ENCODE assay signal across 11 mouse cellular contexts in the genomic region with DNA sequence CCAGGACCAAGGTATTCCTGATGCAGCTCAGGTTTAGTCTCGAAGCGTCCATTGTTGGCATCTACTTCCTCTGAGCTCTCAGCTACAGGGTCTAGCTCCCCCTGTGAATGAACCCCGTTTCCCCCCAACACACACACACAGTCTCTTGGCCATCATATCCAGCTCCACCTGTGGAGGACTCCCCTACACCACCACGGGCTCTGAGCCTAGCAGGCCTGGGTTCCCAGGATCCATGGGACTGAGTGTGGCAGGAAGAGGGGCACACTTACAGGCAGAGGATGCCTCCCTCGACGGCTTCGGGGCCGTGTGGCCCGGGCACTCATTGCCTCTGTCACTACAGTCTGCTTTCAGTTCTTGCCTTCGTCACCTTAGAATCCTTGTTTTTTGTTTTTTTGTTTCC. TPM values are rescaled to one million over a fixed set of nuclear protein-coding genes. Genes with fewer than 3 reads are reported as not detected.
DNase-seq lines count a peak whose midpoint lies in the region; ATAC-seq and TF ChIP-seq lines count a peak whose summit lies in the region.
"Had no signal": no experiment of that assay in that cellular context is flagged by ENCODE, and none has a peak within 500 bp of the region (broad histone marks: within the 10 kb centered on the region; RNA-seq: fewer than 3 reads in every experiment).

No protein-coding gene starts in this region.

- peak overlapping the region; percentile 69 for H3K27ac ChIP-seq in lung, postnatal 0 days (ENCODE audit: low read length)
- no peak overlapping the region for H3K27ac ChIP-seq in hindbrain, embryonic 16.5 days (ENCODE audit: low read depth, low read length)
- no peak overlapping the region for H3K27ac ChIP-seq in liver, embryonic 13.5 days

- no peak for TF ChIP-seq CTCF in lung, postnatal 0 days (IDR thresholded peaks at IDR 0.05)

- H3K4me2 ChIP-seq in lung, postnatal 0 days (replicated peaks; ENCODE audit: low read depth, low read length) = peak overlapping the region; percentile 47
- H3K4me2 ChIP-seq in hindbrain, embryonic 16.5 days (ENCODE audit: low read length) = peak overlapping the region; percentile 11; the same call in 1 of the 2 replicates
- peak overlapping the region; percentile 20; the same call in 1 of the 2 replicates for H3K4me2 ChIP-seq in liver, embryonic 13.5 days
- H3K4me2 ChIP-seq: limb, embryonic 15.5 days had no signal

- H3K4me1 ChIP-seq in lung, postnatal 0 days (ENCODE audit: insufficient read depth, low read depth, low read length) = peaks cover 6% of the 10 kb centered on the region; the same call in 1 of the 2 replicates
- peaks cover 12% of the 10 kb centered on the region for H3K4me1 ChIP-seq in hindbrain, embryonic 16.5 days (ENCODE audit: control insufficient read depth, insufficient read depth, low read depth, low read length)
- H3K4me1 ChIP-seq in liver, embryonic 13.5 days (replicated peaks) = peaks cover 31% of the 10 kb centered on the region

- 57% methylated on average over 10 of the region's 10 CpGs for WGBS in lung, postnatal 0 days
- WGBS in hindbrain, embryonic 16.5 days = 77% methylated on average over 10 of the region's 10 CpGs
- WGBS in liver, embryonic 13.5 days (ENCODE audit: insufficient replicate concordance) = 67% methylated on average over 10 of the region's 10 CpGs

- no peak for TF ChIP-seq EP300 in lung, postnatal 0 days (IDR thresholded peaks at IDR 0.05)

- H3K9ac ChIP-seq in lung, postnatal 0 days (replicated peaks; ENCODE audit: low read depth) = no peak overlapping the region
- H3K9ac ChIP-seq in hindbrain, embryonic 16.5 days (ENCODE audit: low read depth, low read length) = no peak overlapping the region
- peak overlapping the region; percentile 26; the same call in 1 of the 2 replicates for H3K9ac ChIP-seq in liver, embryonic 13.5 days
- H3K9ac ChIP-seq: limb, embryonic 15.5 days had no signal

- H3K4me3 ChIP-seq in lung, postnatal 0 days (ENCODE audit: low read depth, low read length) = peak overlapping the region; percentile 19
- no peak overlapping the region; the same call in 1 of the 2 replicates for H3K4me3 ChIP-seq in hindbrain, embryonic 16.5 days (ENCODE audit: low read length)
- H3K4me3 ChIP-seq in liver, embryonic 13.5 days (replicated peaks) = no peak overlapping the region
- H3K4me3 ChIP-seq: limb, embryonic 15.5 days had no signal

- no peaks in the 10 kb centered on the region for H3K9me3 ChIP-seq in lung, postnatal 0 days (ENCODE audit: low read length)
- H3K9me3 ChIP-seq in hindbrain, embryonic 16.5 days (ENCODE audit: control insufficient read depth, low read length) = no peaks in the 10 kb centered on the region
- H3K9me3 ChIP-seq in liver, embryonic 13.5 days (replicated peaks) = no peaks in the 10 kb centered on the region
- H3K9me3 ChIP-seq: limb, embryonic 15.5 days had no signal

- 0 out of 2 replicates have a peak, but pooled peaks cover 5% of the 10 kb centered on the region for H3K36me3 ChIP-seq in lung, postnatal 0 days (ENCODE audit: insufficient read depth, low read length)
- peaks cover 7% of the 10 kb centered on the region; the same call in 1 of the 2 replicates for H3K36me3 ChIP-seq in hindbrain, embryonic 16.5 days (ENCODE audit: control insufficient read depth, insufficient read depth, low read length)
- H3K36me3 ChIP-seq in liver, embryonic 13.5 days = peaks cover 20% of the 10 kb centered on the region

- peak; percentile 4 to 7 for DNase-seq in frontal cortex, postnatal 10 days (ENCODE audit: low spot score in 2 of 2)
- no peak for DNase-seq in frontal cortex, adult 2 months (ENCODE audit: extremely low spot score in 1 of 2, low spot score in 1 of 2)
- no peak for DNase-seq in lung, postnatal 0 days (ENCODE audit: low spot score)
- DNase-seq in lung, postnatal 25 days (ENCODE audit: low spot score) = no peak
- no peak for DNase-seq in liver, embryonic 13.5 days
- DNase-seq in right cerebral cortex, postnatal 4 days = no peak
- DNase-seq in retina, embryonic 14.5 days (ENCODE audit: low spot score) = no peak

- no peaks in the 10 kb centered on the region for H3K27me3 ChIP-seq in lung, postnatal 0 days (replicated peaks; ENCODE audit: insufficient read depth, low read length)
- no peaks in the 10 kb centered on the region for H3K27me3 ChIP-seq in hindbrain, embryonic 16.5 days (replicated peaks; ENCODE audit: control insufficient read depth, insufficient read depth, low read length)
- H3K27me3 ChIP-seq in liver, embryonic 13.5 days = no peaks in the 10 kb centered on the region
- H3K27me3 ChIP-seq: CH12.LX; limb, embryonic 15.5 days had no signal

- ATAC-seq in lung, postnatal 0 days = no peak
- no peak for ATAC-seq in hindbrain, embryonic 16.5 days
- no peak for ATAC-seq in liver, embryonic 13.5 days (ENCODE audit: low read depth)
- ATAC-seq: activated CD4-positive, CD25-positive, alpha-beta regulatory T cell, adult 4 months had no signal

RNA-seq across cellular contexts. Expression of a gene that starts 0.5 kb away (rescaled TPM):
- 8.9 and 11.8 TPM in 2 replicates for polyA plus RNA-seq in frontal cortex, adult 2 months (2012; rRNA removed)
- 29.5 and 42.0 TPM in 2 replicates for polyA plus RNA-seq in lung, postnatal 0 days (2015; fragmentation: Nextera tagmentation; extraction: Ambion mirVana)
- 7.3 and 9.5 TPM in 2 replicates for polyA plus RNA-seq in hindbrain, embryonic 16.5 days (2015; fragmentation: Nextera tagmentation; extraction: Ambion mirVana)
- 2.6 and 2.8 TPM in 2 replicates for polyA plus RNA-seq in liver, embryonic 13.5 days (2015; fragmentation: Nextera tagmentation; extraction: Ambion mirVana)

RNA-seq across cellular contexts. Expression of a gene that starts 1.6 kb away (rescaled TPM):
- polyA plus RNA-seq in frontal cortex, adult 2 months (2012; rRNA removed) = 131 and 140 TPM in 2 replicates
- polyA plus RNA-seq in lung, postnatal 0 days (2015; fragmentation: Nextera tagmentation; extraction: Ambion mirVana) = 60.8 and 62.5 TPM in 2 replicates
- polyA plus RNA-seq in hindbrain, embryonic 16.5 days (2015; fragmentation: Nextera tagmentation; extraction: Ambion mirVana) = 97.3 and 101 TPM in 2 replicates
- polyA plus RNA-seq in liver, embryonic 13.5 days (2015; fragmentation: Nextera tagmentation; extraction: Ambion mirVana) = 65.1 and 74.8 TPM in 2 replicates

RNA-seq across cellular contexts. Expression of a gene that starts 10.7 kb away (rescaled TPM):
- polyA plus RNA-seq in frontal cortex, adult 2 months (2012; rRNA removed) = 0.56 and 1.2 TPM in 2 replicates
- polyA plus RNA-seq in lung, postnatal 0 days (2015; fragmentation: Nextera tagmentation; extraction: Ambion mirVana) = 0.72 and 1.5 TPM in 2 replicates
- polyA plus RNA-seq in hindbrain, embryonic 16.5 days (2015; fragmentation: Nextera tagmentation; extraction: Ambion mirVana) = 8.8 and 9.8 TPM in 2 replicates
- polyA plus RNA-seq in liver, embryonic 13.5 days (2015; fragmentation: Nextera tagmentation; extraction: Ambion mirVana) = 39.5 and 40.9 TPM in 2 replicates

RNA-seq across cellular contexts. Expression of a gene that starts 13.3 kb away (rescaled TPM):
- 42.5 and 42.8 TPM in 2 replicates for polyA plus RNA-seq in frontal cortex, adult 2 months (2012; rRNA removed)
- polyA plus RNA-seq in lung, postnatal 0 days (2015; fragmentation: Nextera tagmentation; extraction: Ambion mirVana) = 61.5 and 69.4 TPM in 2 replicates
- 20.7 and 23.6 TPM in 2 replicates for polyA plus RNA-seq in hindbrain, embryonic 16.5 days (2015; fragmentation: Nextera tagmentation; extraction: Ambion mirVana)
- polyA plus RNA-seq in liver, embryonic 13.5 days (2015; fragmentation: Nextera tagmentation; extraction: Ambion mirVana) = 18.8 and 19.2 TPM in 2 replicates

RNA-seq across cellular contexts. Expression of a gene that starts 24.0 kb away (rescaled TPM):
- polyA plus RNA-seq in frontal cortex, adult 2 months (2012; rRNA removed) = 11.4 and 12.9 TPM in 2 replicates
- 11.1 and 11.9 TPM in 2 replicates for polyA plus RNA-seq in lung, postnatal 0 days (2015; fragmentation: Nextera tagmentation; extraction: Ambion mirVana)
- 5.5 and 6.3 TPM in 2 replicates for polyA plus RNA-seq in hindbrain, embryonic 16.5 days (2015; fragmentation: Nextera tagmentation; extraction: Ambion mirVana)
- 4.3 and 4.4 TPM in 2 replicates for polyA plus RNA-seq in liver, embryonic 13.5 days (2015; fragmentation: Nextera tagmentation; extraction: Ambion mirVana)

Comparison
In these comparisons a context has a peak if more than half of its experiments do, and no peak if none do; other contexts are left out.
1. DNase-seq: peak in frontal cortex, postnatal 10 days (2 of 2); none in frontal cortex, adult 2 months (0 of 2), lung, postnatal 0 days (single experiment), lung, postnatal 25 days (single experiment), liver, embryonic 13.5 days (single experiment), right cerebral cortex, postnatal 4 days (single experiment) and retina, embryonic 14.5 days (single experiment).
2. Peak in every context shown above with its lines, with median percentiles within 50 percentile points of each other: H3K4me2 ChIP-seq.